Mouse (Mus musculus) heart, embryonic 15.5 days (tissue): ENCODE results near the gene Evl. TPM values are rescaled to one million over a fixed set of nuclear protein-coding genes. Genes with fewer than 3 reads are reported as not detected.
A peak's percentile ranks its signal among the peaks of the same experiment; 100 is the strongest.
"Not testable (repeated sequence)": the region's sequence is repeated elsewhere in the genome, so short reads cannot be mapped to it uniquely, and the experiment has no call there.

Experiments
- ATAC-seq: fragments of 200-750 bp; cut with Nextera tagmentation; replicated peaks from 2 replicates; pipeline ENCODE4 v1.8.0; 2017; ENCODE audit warnings: low read depth, moderate TSS enrichment; ENCODE audit not compliant: insufficient number of reproducible peaks, insufficient read depth, low FRiP score
- H3K27ac ChIP-seq: fragments of 300-500 bp; sonication (generic); 2 replicates; pipeline ENCODE4 v1.5.1; 2015; ENCODE audit warnings: mild to moderate bottlenecking, inconsistent platforms
- H3K27me3 ChIP-seq: fragments of 300-500 bp; sonication (generic); 2 replicates; pipeline ENCODE4 v1.6.1; 2015; ENCODE audit warnings: inconsistent platforms
- H3K36me3 ChIP-seq: fragments of 300-500 bp; sonication (generic); 2 replicates; pipeline ENCODE4 v1.6.1; 2015; ENCODE audit warnings: mild to moderate bottlenecking, inconsistent platforms
- H3K4me1 ChIP-seq: fragments of 300-500 bp; sonication (generic); replicated peaks from 2 replicates; pipeline ENCODE4 v1.6.1; 2015; ENCODE audit warnings: inconsistent platforms
- H3K4me2 ChIP-seq: fragments of 300-500 bp; sonication (generic); 2 replicates; pipeline ENCODE4 v1.6.1; 2015; ENCODE audit warnings: inconsistent platforms, mild to moderate bottlenecking, moderate library complexity
- H3K4me3 ChIP-seq: fragments of 300-500 bp; sonication (generic); 2 replicates; pipeline ENCODE4 v1.5.1; 2015; ENCODE audit warnings: mild to moderate bottlenecking, inconsistent platforms
- H3K9ac ChIP-seq: fragments of 300-500 bp; sonication (generic); 2 replicates; pipeline ENCODE4 v1.6.1; 2015; ENCODE audit warnings: mild to moderate bottlenecking, inconsistent platforms
- H3K9me3 ChIP-seq: fragments of 300-500 bp; sonication (generic); replicated peaks from 2 replicates; pipeline ENCODE4 v1.6.1; 2016; ENCODE audit warnings: inconsistent platforms
- WGBS: fragments of 180-500 bp; shearing (Covaris S2); methylation state at CpG from one replicate; pipeline ENCODE4 v1.1.7; 2015; ENCODE audit warnings: mixed read lengths; 5-methylcytosine and 5-hydroxymethylcytosine counted together
- polyA plus RNA-seq: library from polyadenylated mRNA; unstranded; fragments of >200 nt; fragmentation: Nextera tagmentation; extraction: Ambion mirVana; gene quantifications from 2 replicates; pipeline ENCODE4 v1.2.1, GENCODE M21; 2015

Gene Evl
- polyA plus RNA-seq, 1 experiment from 2014 or later = 33.8 TPM

- H3K27me3 ChIP-seq = peaks cover 45% of the 10 kb centered on the region
Measured at GRCm38 (mm10) chr12:108699576-108699975, 145.1 kb downstream of the Evl start.

GRCm38 (mm10) chr12:108700037-108700436, 145.5 kb downstream of the Evl start:
- no peak for ATAC-seq
- H3K9ac ChIP-seq = no peak overlapping the region
- no peaks in the 10 kb centered on the region for H3K9me3 ChIP-seq
- no peak overlapping the region for H3K4me2 ChIP-seq
- H3K4me3 ChIP-seq = no peak overlapping the region
- 48% methylated on average over 5 of the region's 5 CpGs for WGBS
- no peaks in the 10 kb centered on the region for H3K36me3 ChIP-seq
- H3K27me3 ChIP-seq = peaks cover 50% of the 10 kb centered on the region
- H3K4me1 ChIP-seq = peaks cover 21% of the 10 kb centered on the region
- no peak overlapping the region for H3K27ac ChIP-seq

More at GRCm38 (mm10) chr12:108699576-108699975, 145.1 kb downstream of the Evl start:
- Histone ChIP-seq H3K4me3 (no peak overlapping the region), H3K4me1 (peaks cover 21% of the 10 kb centered on the region), H3K9me3 (no peaks in the 10 kb centered on the region), H3K27ac (no peak overlapping the region), H3K9ac (no peak overlapping the region), H3K36me3 (no peaks in the 10 kb centered on the region), H3K4me2 (no peak overlapping the region)
- WGBS = 64% methylated on average over 10 of the region's 10 CpGs
- no peak for ATAC-seq

GRCm38 (mm10) chr12:108701221-108701620, 146.7 kb downstream of the Evl start:
- WGBS = 57% methylated on average over 2 of the region's 2 CpGs
- no peaks in the 10 kb centered on the region for H3K9me3 ChIP-seq
- H3K4me2 ChIP-seq = peak overlapping the region; percentile 61; the same call in 1 of the 2 replicates
- peaks cover 50% of the 10 kb centered on the region for H3K27me3 ChIP-seq
- H3K4me3 ChIP-seq = no peak overlapping the region
- H3K4me1 ChIP-seq = peaks cover 21% of the 10 kb centered on the region
- H3K27ac ChIP-seq = no peak overlapping the region
- H3K36me3 ChIP-seq = no peaks in the 10 kb centered on the region
- no peak overlapping the region for H3K9ac ChIP-seq
- ATAC-seq = no peak; the same call in 1 of the 2 replicates

- Histone ChIP-seq H3K9ac (no peak within 1 kb of the TSS), H3K4me1 (peaks cover 21% of the 10 kb centered on the region), H3K4me3 (peak within 1 kb of the TSS; percentile 38), H3K27me3 (peaks cover 50% of the 10 kb centered on the region), H3K9me3 (no peaks in the 10 kb centered on the region), H3K36me3 (no peaks in the 10 kb centered on the region), H3K4me2 (peak within 1 kb of the TSS; percentile 61), H3K27ac (no peak within 1 kb of the TSS)
- WGBS = 1% methylated on average over 32 of the region's 32 CpGs
- no peak for ATAC-seq
Measured at GRCm38 (mm10) chr12:108702185-108702584, 147.7 kb downstream of the Evl start, which contains the start of gene Degs2. TSS of gene Degs2 (minus strand) at chr12:108702315.

- H3K9me3 ChIP-seq = no peaks in the 10 kb centered on the region
- WGBS = 78% methylated on average over 6 of the region's 6 CpGs
Measured at GRCm38 (mm10) chr12:108705486-108705885, 151.0 kb downstream of the Evl start.

GRCm38 (mm10) chr12:108706129-108706528, 151.6 kb downstream of the Evl start:
- ATAC-seq = no peak
- Histone ChIP-seq H3K27ac (no peak overlapping the region), H3K4me2 (no peak overlapping the region), H3K27me3 (peaks cover 40% of the 10 kb centered on the region), H3K4me3 (no peak overlapping the region), H3K9me3 (no peaks in the 10 kb centered on the region), H3K4me1 (peaks cover 11% of the 10 kb centered on the region), H3K36me3 (no peaks in the 10 kb centered on the region), H3K9ac (no peak overlapping the region)
- 41% methylated on average over 7 of the region's 7 CpGs for WGBS

More at GRCm38 (mm10) chr12:108705486-108705885, 151.0 kb downstream of the Evl start:
- H3K27ac ChIP-seq = no peak overlapping the region
- H3K4me2 ChIP-seq = no peak overlapping the region
- no peak overlapping the region for H3K4me3 ChIP-seq
- no peaks in the 10 kb centered on the region for H3K36me3 ChIP-seq
- ATAC-seq = no peak
- peaks cover 46% of the 10 kb centered on the region for H3K27me3 ChIP-seq
- no peak overlapping the region for H3K9ac ChIP-seq
- peaks cover 11% of the 10 kb centered on the region for H3K4me1 ChIP-seq

- no peaks in the 10 kb centered on the region for H3K36me3 ChIP-seq
- H3K4me2 ChIP-seq = no peak overlapping the region
- H3K4me1 ChIP-seq = no peaks in the 10 kb centered on the region
- H3K4me3 ChIP-seq = no peak overlapping the region
- ATAC-seq = no peak
- H3K27me3 ChIP-seq = peaks cover 7% of the 10 kb centered on the region
- no peak overlapping the region for H3K9ac ChIP-seq
- H3K9me3 ChIP-seq = no peaks in the 10 kb centered on the region
- no peak overlapping the region for H3K27ac ChIP-seq
- 81% methylated on average over 6 of the region's 6 CpGs for WGBS
Measured at GRCm38 (mm10) chr12:108709386-108709785, 154.9 kb downstream of the Evl start.

GRCm38 (mm10) chr12:108709964-108710765, 155.6 kb downstream of the Evl start:
- no peaks in the 10 kb centered on the region for H3K9me3 ChIP-seq
- no peak overlapping the region for H3K4me2 ChIP-seq
- no peak for ATAC-seq
- no peak overlapping the region for H3K9ac ChIP-seq
- 79% methylated on average over 6 of the region's 6 CpGs for WGBS
- no peak overlapping the region for H3K4me3 ChIP-seq
- H3K36me3 ChIP-seq = no peaks in the 10 kb centered on the region
- H3K4me1 ChIP-seq = no peaks in the 10 kb centered on the region
- H3K27me3 ChIP-seq = no peaks in the 10 kb centered on the region
- no peak overlapping the region for H3K27ac ChIP-seq

- Histone ChIP-seq H3K4me1 (no peaks in the 10 kb centered on the region), H3K9ac (no peak overlapping the region), H3K4me2 (no peak overlapping the region), H3K9me3 (no peaks in the 10 kb centered on the region), H3K4me3 (no peak overlapping the region), H3K27me3 (no peaks in the 10 kb centered on the region), H3K36me3 (no peaks in the 10 kb centered on the region), H3K27ac (no peak overlapping the region)
- ATAC-seq = no peak
- 78% methylated on average over 9 of the region's 9 CpGs for WGBS
Measured at GRCm38 (mm10) chr12:108710861-108711615, 156.5 kb downstream of the Evl start.

- Histone ChIP-seq H3K27me3 (no peaks in the 10 kb centered on the region), H3K36me3 (no peaks in the 10 kb centered on the region), H3K27ac (no peak overlapping the region), H3K9ac (no peak overlapping the region), H3K4me3 (no peak overlapping the region), H3K4me1 (no peaks in the 10 kb centered on the region), H3K9me3 (no peaks in the 10 kb centered on the region), H3K4me2 (no peak overlapping the region)
- 63% methylated on average over 4 of the region's 4 CpGs for WGBS
- ATAC-seq = no peak
Measured at GRCm38 (mm10) chr12:108712481-108712880, 158.0 kb downstream of the Evl start.

GRCm38 (mm10) chr12:108713972-108714371, 159.5 kb downstream of the Evl start:
- not testable (repeated sequence) for ATAC-seq

More at GRCm38 (mm10) chr12:108713972-108714371, 159.5 kb downstream of the Evl start:
- H3K9me3 ChIP-seq, H3K27ac ChIP-seq, H3K27me3 ChIP-seq, H3K4me3 ChIP-seq, H3K36me3 ChIP-seq, H3K4me2 ChIP-seq, H3K4me1 ChIP-seq, H3K9ac ChIP-seq: not testable (repeated sequence)
- 91% methylated on average over 14 of the region's 14 CpGs for WGBS
